Mouse (Mus musculus): ENCODE measurements around the gene Esr1.

DNA sequence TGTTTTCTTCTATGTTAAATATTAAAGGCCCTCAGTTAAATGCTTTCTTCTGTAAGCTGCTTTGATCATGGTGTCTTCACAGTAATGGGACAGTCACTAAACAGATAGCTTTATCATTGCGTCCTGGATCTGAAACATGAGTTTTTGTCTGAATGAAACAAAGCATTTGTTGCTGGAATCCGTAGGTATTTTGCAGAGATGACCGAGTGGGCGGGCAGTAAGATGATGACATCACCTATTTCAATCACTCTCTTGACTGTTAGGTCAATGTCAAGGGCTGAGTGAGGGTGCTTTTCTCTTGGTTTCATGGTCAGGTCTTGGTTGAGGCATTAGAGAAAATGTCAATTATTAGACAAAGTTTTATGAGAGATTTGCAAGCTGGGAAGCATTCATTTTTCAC is 307.7 kb downstream of the Esr1 start:
- TF ChIP-seq CTCF (IDR thresholded peaks at IDR 0.05; ENCODE audit: control insufficient read depth, insufficient read depth, insufficient replicate concordance, low read depth, low read length) (no peak), POLR2A (IDR thresholded peaks at IDR 0.05; ENCODE audit: control insufficient read depth, low read depth, low read length) (no peak)
